Mouse (Mus musculus): Measurements from ENCODE around the gene Pth2.
A peak's percentile ranks its signal among the peaks of the same experiment; 100 is the strongest.

The Pth2 gene

DNA sequence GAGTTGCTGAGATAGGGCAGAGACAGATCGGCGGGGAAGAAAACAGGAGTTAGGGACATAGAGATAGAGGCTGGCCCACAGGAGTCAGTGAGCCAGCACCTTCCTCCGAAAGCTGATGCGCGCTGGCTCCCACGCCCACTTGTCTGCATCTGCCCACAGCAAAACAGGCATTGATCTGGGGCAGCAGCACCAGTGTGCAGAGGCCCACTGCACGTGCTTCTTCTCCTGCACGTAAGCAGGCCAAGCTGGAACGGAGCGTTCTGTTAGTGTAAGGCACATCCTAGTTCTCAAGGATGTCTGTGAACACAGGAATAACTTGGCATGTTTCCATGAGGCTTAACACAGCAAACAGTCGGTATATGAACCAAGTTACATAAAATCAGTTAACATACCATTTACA is 18.2 kb downstream of the Pth2 start:
- Histone ChIP-seq H3K4me3 (replicated peaks; ENCODE audit: low read length) (peak overlapping the region; percentile 49), H3K9me3 (ENCODE audit: low read length) (no peaks in the 10 kb centered on the region), H3K4me1 (replicated peaks; ENCODE audit: low read depth, low read length) (peaks cover 66% of the 10 kb centered on the region), H3K27me3 (ENCODE audit: insufficient read depth, low read length) (peaks cover 26% of the 10 kb centered on the region; the same call in 1 of the 2 replicates), H3K36me3 (ENCODE audit: insufficient read depth, low read length) (no peaks in the 10 kb centered on the region)
- no peak for TF ChIP-seq CTCF (conservative IDR thresholded peaks at IDR 0.05; ENCODE audit: low read length)
- no peak for TF ChIP-seq NANOG (IDR thresholded peaks at IDR 0.05; ENCODE audit: borderline replicate concordance, low read length)
- no peak for TF ChIP-seq POU5F1 (IDR thresholded peaks at IDR 0.05; ENCODE audit: borderline replicate concordance, low read length)

- Histone ChIP-seq H3K4me3 (replicated peaks; ENCODE audit: low read length) (no peak overlapping the region), H3K4me1 (replicated peaks; ENCODE audit: low read depth, low read length) (peaks cover 47% of the 10 kb centered on the region), H3K27me3 (ENCODE audit: insufficient read depth, low read length) (0 out of 2 replicates have a peak, but pooled peaks cover 11% of the 10 kb centered on the region), H3K9me3 (ENCODE audit: low read length) (no peaks in the 10 kb centered on the region), H3K36me3 (ENCODE audit: insufficient read depth, low read length) (no peaks in the 10 kb centered on the region)
- TF ChIP-seq POU5F1 (IDR thresholded peaks at IDR 0.05; ENCODE audit: borderline replicate concordance, low read length) = no peak
These were observed 21.9 kb downstream of the Pth2 start for GRCm38 (mm10) chr7:45202654-45203053.

- Histone ChIP-seq H3K4me1 (replicated peaks; ENCODE audit: low read depth, low read length) (peaks cover 34% of the 10 kb centered on the region), H3K4me3 (replicated peaks; ENCODE audit: low read length) (peak within 1 kb of the TSS; percentile 76), H3K9me3 (ENCODE audit: low read length) (no peaks in the 10 kb centered on the region), H3K27me3 (ENCODE audit: insufficient read depth, low read length) (peaks cover 18% of the 10 kb centered on the region), H3K36me3 (ENCODE audit: insufficient read depth, low read length) (no peaks in the 10 kb centered on the region)
- no peak for TF ChIP-seq CTCF (conservative IDR thresholded peaks at IDR 0.05; ENCODE audit: low read length)
- no peak for TF ChIP-seq NANOG (IDR thresholded peaks at IDR 0.05; ENCODE audit: borderline replicate concordance, low read length)
- TF ChIP-seq POU5F1 (IDR thresholded peaks at IDR 0.05; ENCODE audit: borderline replicate concordance, low read length) = 0 out of 2 replicates have a peak, but pooled peaks have one; percentile 64
These were observed 23.8 kb downstream of the Pth2 start, which contains the start of gene Ccdc155 for GRCm38 (mm10) chr7:45204380-45205143. Gene Ccdc155, minus strand, starts transcription at chr7:45204892.

- TF ChIP-seq CTCF (conservative IDR thresholded peaks at IDR 0.05; ENCODE audit: low read length) (peak; percentile 51), POU5F1 (IDR thresholded peaks at IDR 0.05; ENCODE audit: borderline replicate concordance, low read length) (no peak), NANOG (IDR thresholded peaks at IDR 0.05; ENCODE audit: borderline replicate concordance, low read length) (no peak)
- H3K9me3 ChIP-seq (ENCODE audit: low read length) = no peaks in the 10 kb centered on the region
- H3K4me1 ChIP-seq (replicated peaks; ENCODE audit: low read depth, low read length) = peaks cover 44% of the 10 kb centered on the region
- no peaks in the 10 kb centered on the region for H3K36me3 ChIP-seq (ENCODE audit: insufficient read depth, low read length)
- no peak overlapping the region for H3K4me3 ChIP-seq (replicated peaks; ENCODE audit: low read length)
- peaks cover 41% of the 10 kb centered on the region for H3K27me3 ChIP-seq (ENCODE audit: insufficient read depth, low read length)
These were observed 27.5 kb downstream of the Pth2 start for GRCm38 (mm10) chr7:45208260-45208659.

GRCm38 (mm10) chr7:45211070-45211469 is 30.3 kb downstream of the Pth2 start:
- peaks cover 49% of the 10 kb centered on the region for H3K4me1 ChIP-seq (replicated peaks; ENCODE audit: low read depth, low read length)
- H3K9me3 ChIP-seq (ENCODE audit: low read length) = no peaks in the 10 kb centered on the region
- no peak for TF ChIP-seq CTCF (conservative IDR thresholded peaks at IDR 0.05; ENCODE audit: low read length)
- no peak for TF ChIP-seq POU5F1 (IDR thresholded peaks at IDR 0.05; ENCODE audit: borderline replicate concordance, low read length)
- TF ChIP-seq NANOG (IDR thresholded peaks at IDR 0.05; ENCODE audit: borderline replicate concordance, low read length) = no peak

GRCm38 (mm10) chr7:45211851-45212251 is 31.1 kb downstream of the Pth2 start, which contains the start of gene Dkkl1:
Gene Dkkl1, minus strand, starts transcription at chr7:45212147.
- no peaks in the 10 kb centered on the region for H3K9me3 ChIP-seq (ENCODE audit: low read length)
- peaks cover 45% of the 10 kb centered on the region for H3K4me1 ChIP-seq (replicated peaks; ENCODE audit: low read depth, low read length)
- H3K4me3 ChIP-seq (replicated peaks; ENCODE audit: low read length) = peak within 1 kb of the TSS; percentile 71
- H3K36me3 ChIP-seq (ENCODE audit: insufficient read depth, low read length) = no peaks in the 10 kb centered on the region
- peaks cover 33% of the 10 kb centered on the region for H3K27me3 ChIP-seq (ENCODE audit: insufficient read depth, low read length)
- TF ChIP-seq CTCF (conservative IDR thresholded peaks at IDR 0.05; ENCODE audit: low read length) (no peak), POU5F1 (IDR thresholded peaks at IDR 0.05; ENCODE audit: borderline replicate concordance, low read length) (no peak), NANOG (IDR thresholded peaks at IDR 0.05; ENCODE audit: borderline replicate concordance, low read length) (no peak)

More at GRCm38 (mm10) chr7:45211070-45211469, 30.3 kb downstream of the Pth2 start:
- no peaks in the 10 kb centered on the region for H3K36me3 ChIP-seq (ENCODE audit: insufficient read depth, low read length)
- H3K27me3 ChIP-seq (ENCODE audit: insufficient read depth, low read length) = peaks cover 33% of the 10 kb centered on the region
- peak overlapping the region; percentile 71; the same call in 1 of the 2 replicates for H3K4me3 ChIP-seq (replicated peaks; ENCODE audit: low read length)

DNA sequence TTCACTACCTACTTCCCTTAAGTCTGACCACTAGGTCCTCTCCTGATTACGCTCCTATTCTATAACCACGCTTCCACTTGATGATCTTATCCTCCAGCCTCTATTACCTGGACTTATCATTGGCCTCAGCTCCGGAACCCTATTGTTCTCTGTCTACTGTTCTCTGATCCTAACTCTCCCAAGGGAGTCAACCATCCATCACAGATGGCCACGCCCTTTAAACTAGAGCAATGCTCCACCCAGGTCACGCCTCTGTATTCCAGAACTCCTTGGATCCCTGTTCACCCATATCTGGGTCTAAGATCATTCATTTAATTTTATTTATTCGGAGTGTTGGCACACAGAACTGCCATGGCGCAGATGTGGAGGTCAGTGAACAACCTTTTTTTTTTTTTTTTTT is 31.6 kb downstream of the Pth2 start:
- H3K4me3 ChIP-seq (replicated peaks; ENCODE audit: low read length) = peak overlapping the region; percentile 71
- peaks cover 33% of the 10 kb centered on the region for H3K27me3 ChIP-seq (ENCODE audit: insufficient read depth, low read length)
- peaks cover 4% of the 10 kb centered on the region for H3K36me3 ChIP-seq (ENCODE audit: insufficient read depth, low read length)
- TF ChIP-seq NANOG (IDR thresholded peaks at IDR 0.05; ENCODE audit: borderline replicate concordance, low read length) (no peak), POU5F1 (IDR thresholded peaks at IDR 0.05; ENCODE audit: borderline replicate concordance, low read length) (no peak), CTCF (conservative IDR thresholded peaks at IDR 0.05; ENCODE audit: low read length) (no peak)
- H3K4me1 ChIP-seq (replicated peaks; ENCODE audit: low read depth, low read length) = peaks cover 50% of the 10 kb centered on the region
- no peaks in the 10 kb centered on the region for H3K9me3 ChIP-seq (ENCODE audit: low read length)

- Histone ChIP-seq H3K9me3 (ENCODE audit: low read length) (no peaks in the 10 kb centered on the region), H3K27me3 (ENCODE audit: insufficient read depth, low read length) (peaks cover 32% of the 10 kb centered on the region), H3K4me3 (replicated peaks; ENCODE audit: low read length) (no peak overlapping the region), H3K4me1 (replicated peaks; ENCODE audit: low read depth, low read length) (peaks cover 58% of the 10 kb centered on the region), H3K36me3 (ENCODE audit: insufficient read depth, low read length) (peaks cover 17% of the 10 kb centered on the region)
- TF ChIP-seq CTCF (conservative IDR thresholded peaks at IDR 0.05; ENCODE audit: low read length) (no peak), POU5F1 (IDR thresholded peaks at IDR 0.05; ENCODE audit: borderline replicate concordance, low read length) (no peak), NANOG (IDR thresholded peaks at IDR 0.05; ENCODE audit: borderline replicate concordance, low read length) (no peak)
These were observed 32.9 kb downstream of the Pth2 start for GRCm38 (mm10) chr7:45213708-45214107.
